Mouse (Mus musculus) embryonic facial prominence, embryonic 11.5 days (tissue): ENCODE measurements around the gene Gm9048. TPM values are rescaled to one million over a fixed set of nuclear protein-coding genes. Genes with fewer than 3 reads are reported as not detected.
"Not testable (repeated sequence)": the region's sequence is repeated elsewhere in the genome, so short reads cannot be mapped to it uniquely, and the experiment has no call there.

ENCODE experiments used
- ATAC-seq: fragments of 200-750 bp; cut with Nextera tagmentation; replicated peaks from 2 replicates; pipeline ENCODE4 v1.8.0; 2017; ENCODE audit warnings: low read depth; ENCODE audit not compliant: insufficient number of reproducible peaks, low FRiP score, low TSS enrichment
- DNase-seq: peaks from one replicate; pipeline ENCODE4 v3.0.0-alpha.2; 2015; ENCODE audit warnings: low spot score
- H3K27ac ChIP-seq: fragments of 300-500 bp; sonication (generic); replicated peaks from 2 replicates; pipeline ENCODE4 v1.5.1; 2014; ENCODE audit warnings: mild to moderate bottlenecking, low read depth, low read length, control low read depth
- H3K27me3 ChIP-seq: fragments of 300-500 bp; sonication (generic); 2 replicates; pipeline ENCODE4 v1.6.1; 2014; ENCODE audit warnings: mild to moderate bottlenecking, low read length, moderate library complexity, mixed read lengths; ENCODE audit not compliant: control insufficient read depth, insufficient read depth
- H3K36me3 ChIP-seq: fragments of 300-500 bp; sonication (generic); replicated peaks from 2 replicates; pipeline ENCODE4 v1.6.1; 2014; ENCODE audit warnings: low read depth, mild to moderate bottlenecking, low read length, moderate library complexity, mixed read lengths; ENCODE audit not compliant: control insufficient read depth, insufficient read depth
- H3K4me1 ChIP-seq: fragments of 300-500 bp; sonication (generic); 2 replicates; pipeline ENCODE4 v1.6.1; 2014; ENCODE audit warnings: low read length, mixed read lengths; ENCODE audit not compliant: control insufficient read depth, insufficient read depth
- H3K4me2 ChIP-seq: fragments of 300-500 bp; sonication (generic); 2 replicates; pipeline ENCODE4 v1.6.1; 2014; ENCODE audit warnings: low read depth, mild to moderate bottlenecking, control low read depth, low read length, moderate library complexity
- H3K4me3 ChIP-seq: fragments of 300-500 bp; sonication (generic); 2 replicates; pipeline ENCODE4 v1.5.1; 2014; ENCODE audit warnings: low read depth, low read length, control low read depth
- H3K9ac ChIP-seq: fragments of 300-500 bp; sonication (generic); replicated peaks from 2 replicates; pipeline ENCODE4 v1.6.1; 2014; ENCODE audit warnings: mild to moderate bottlenecking, control low read depth, low read length
- H3K9me3 ChIP-seq: fragments of 300-500 bp; sonication (generic); replicated peaks from 2 replicates; pipeline ENCODE4 v1.6.1; 2016; ENCODE audit warnings: mild to moderate bottlenecking, low read length, inconsistent platforms, mixed read lengths; ENCODE audit not compliant: control insufficient read depth
- WGBS: fragments of 180-500 bp; shearing (Covaris S2); extraction: QIAGEN DNeasy Blood & Tissue Kit; methylation state at CpG from one replicate; pipeline ENCODE4 v1.1.7; 2014; 5-methylcytosine and 5-hydroxymethylcytosine counted together
- polyA plus RNA-seq: library from polyadenylated mRNA; unstranded; fragments of >200 nt; fragmentation: Nextera tagmentation; extraction: Ambion mirVana; gene quantifications from 2 replicates; pipeline ENCODE4 v1.2.1, GENCODE M21; 2014

Gene Gm9048
- polyA plus RNA-seq: not detected in 2 replicates

- not testable (repeated sequence) for H3K9ac ChIP-seq, H3K4me1 ChIP-seq, H3K27me3 ChIP-seq, DNase-seq, H3K27ac ChIP-seq, ATAC-seq, H3K4me2 ChIP-seq, H3K9me3 ChIP-seq, H3K4me3 ChIP-seq, H3K36me3 ChIP-seq
- WGBS: 89% methylated on average over 1 of the region's 14 CpGs
Measured at GRCm38 (mm10) chr10:118348579-118348978, at the start of gene Gm9048. TSS of gene Gm9048 (minus strand) at chr10:118348679.

- no peaks in the 10 kb centered on the region for H3K27me3 ChIP-seq
- ATAC-seq: peak; percentile 80
- no peaks in the 10 kb centered on the region for H3K9me3 ChIP-seq
- no peak overlapping the region for H3K27ac ChIP-seq
- DNase-seq: peak; percentile 92
- 13% methylated on average over 10 of the region's 10 CpGs for WGBS
- H3K4me2 ChIP-seq: no peak overlapping the region
- 0 out of 2 replicates have a peak overlapping the region, but pooled peaks have one; percentile 33 for H3K9ac ChIP-seq
- no peak overlapping the region for H3K4me3 ChIP-seq
- no peaks in the 10 kb centered on the region for H3K36me3 ChIP-seq
- no peaks in the 10 kb centered on the region for H3K4me1 ChIP-seq
Measured at GRCm38 (mm10) chr10:118370443-118370842, 22.0 kb upstream of the Gm9048 start.

- Histone ChIP-seq H3K27me3 (no peaks in the 10 kb centered on the region), H3K27ac (no peak overlapping the region), H3K4me2 (no peak overlapping the region), H3K9ac (no peak overlapping the region), H3K9me3 (no peaks in the 10 kb centered on the region), H3K4me3 (no peak overlapping the region), H3K36me3 (no peaks in the 10 kb centered on the region), H3K4me1 (no peaks in the 10 kb centered on the region)
- ATAC-seq (0 out of 2 replicates have a peak, but pooled peaks have one; percentile 44), DNase-seq (no peak)
- WGBS: 91% methylated on average over 9 of the region's 9 CpGs
Measured at GRCm38 (mm10) chr10:118369518-118369917, 21.0 kb upstream of the Gm9048 start.

DNA sequence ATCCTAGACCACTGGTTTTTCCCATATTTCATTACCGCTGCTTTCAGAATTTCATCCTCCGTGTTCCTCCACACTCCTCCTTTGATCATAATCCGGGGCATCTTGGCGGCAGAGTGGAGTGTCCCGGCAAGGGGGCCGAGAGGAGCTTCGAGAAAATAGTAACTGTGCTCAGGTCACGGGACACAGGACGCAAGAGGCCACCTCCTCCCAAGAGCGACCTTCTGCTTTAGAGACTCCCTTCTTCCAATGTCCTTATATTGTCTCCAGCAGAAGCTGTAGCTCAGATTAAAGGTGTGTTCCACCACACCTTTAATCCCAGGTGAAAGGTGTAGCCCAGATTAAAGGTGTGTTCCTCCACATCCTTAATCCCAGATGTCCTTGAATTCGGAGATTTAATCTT lies 5.5 kb upstream of the Gm9048 start, which contains the start of gene Gm9049:
Gene Gm9049 (minus strand): TSS at position 101 of the 400 bp plus-strand sequence.
- H3K4me3 ChIP-seq, ATAC-seq, H3K4me1 ChIP-seq, H3K27ac ChIP-seq, H3K36me3 ChIP-seq, H3K4me2 ChIP-seq, H3K9me3 ChIP-seq, DNase-seq, H3K27me3 ChIP-seq, H3K9ac ChIP-seq: not testable (repeated sequence)
- no CpG with 5 or more reads among the region's 11 CpGs for WGBS

DNA sequence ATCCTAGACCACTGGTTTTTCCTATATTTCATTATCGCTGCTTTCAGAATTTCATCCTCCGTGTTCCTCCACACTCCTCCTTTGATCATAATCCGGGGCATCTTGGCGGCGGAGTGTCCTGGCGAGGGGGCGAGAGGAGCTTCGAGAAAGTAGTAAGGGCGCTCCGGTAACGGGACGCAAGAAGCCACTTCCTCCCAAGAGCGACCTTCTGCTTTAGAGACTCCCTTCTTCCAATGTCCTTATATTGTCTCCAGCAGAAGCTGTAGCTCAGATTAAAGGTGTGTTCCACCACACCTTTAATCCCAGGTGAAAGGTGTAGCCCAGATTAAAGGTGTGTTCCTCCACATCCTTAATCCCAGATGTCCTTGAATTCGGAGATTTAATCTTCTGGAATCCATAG lies 5.3 kb downstream of the Gm9048 start, which contains the start of gene Gm9046:
Gene Gm9046 (minus strand): TSS at position 101 of the 400 bp plus-strand sequence.
- ATAC-seq, H3K9me3 ChIP-seq, H3K4me1 ChIP-seq, H3K27ac ChIP-seq, H3K4me3 ChIP-seq, H3K9ac ChIP-seq, DNase-seq, H3K36me3 ChIP-seq, H3K27me3 ChIP-seq, H3K4me2 ChIP-seq: not testable (repeated sequence)
- WGBS: no CpG with 5 or more reads among the region's 14 CpGs

- not testable (repeated sequence) for ATAC-seq, H3K4me3 ChIP-seq, H3K9ac ChIP-seq, H3K4me1 ChIP-seq, H3K27ac ChIP-seq, H3K9me3 ChIP-seq, H3K36me3 ChIP-seq, DNase-seq, H3K4me2 ChIP-seq, H3K27me3 ChIP-seq
- no CpG with 5 or more reads among the region's 14 CpGs for WGBS
Measured at GRCm38 (mm10) chr10:118337731-118338130, 10.7 kb downstream of the Gm9048 start, which contains the start of gene Gm9045. TSS of gene Gm9045 (minus strand) at chr10:118337831.

GRCm38 (mm10) chr10:118332308-118332707 lies 16.2 kb downstream of the Gm9048 start, which contains the start of gene Gm9044:
TSS of gene Gm9044 (minus strand) at chr10:118332408.
- H3K36me3 ChIP-seq, H3K27me3 ChIP-seq, ATAC-seq, H3K27ac ChIP-seq, H3K4me3 ChIP-seq, H3K4me2 ChIP-seq, H3K4me1 ChIP-seq, H3K9ac ChIP-seq, DNase-seq, H3K9me3 ChIP-seq: not testable (repeated sequence)
- WGBS: no CpG with 5 or more reads among the region's 14 CpGs

- ATAC-seq, H3K27me3 ChIP-seq, H3K36me3 ChIP-seq, H3K4me3 ChIP-seq, H3K9me3 ChIP-seq, DNase-seq, H3K4me1 ChIP-seq, H3K27ac ChIP-seq, H3K4me2 ChIP-seq, H3K9ac ChIP-seq: not testable (repeated sequence)
- WGBS: no CpG with 5 or more reads among the region's 11 CpGs
Measured at GRCm38 (mm10) chr10:118326869-118327268, 21.6 kb downstream of the Gm9048 start, which contains the start of gene Gm9040. TSS of gene Gm9040 (minus strand) at chr10:118326969.
